ENCODE assay signal across 27 mouse cellular contexts in the genomic region with DNA sequence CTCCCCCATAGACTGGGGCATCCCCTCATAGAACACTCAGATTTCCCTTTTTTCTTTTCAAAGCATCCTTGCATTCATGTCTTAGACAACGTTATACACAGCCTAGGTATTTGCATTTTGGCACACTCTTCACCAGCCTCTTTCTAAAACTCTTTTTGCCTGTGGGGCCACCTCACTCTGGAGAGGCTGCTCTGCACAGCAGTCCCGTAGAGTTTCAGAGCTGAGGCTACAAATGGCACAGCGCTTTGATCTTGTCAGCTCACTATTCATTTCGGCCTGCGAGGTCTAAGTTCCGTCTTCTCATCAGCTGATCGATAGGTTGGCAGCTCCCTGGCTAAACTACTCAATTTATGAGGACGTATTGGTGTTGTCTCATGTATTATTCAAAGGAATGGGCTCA.
DNase-seq lines count a peak whose midpoint lies in the region; ATAC-seq and TF ChIP-seq lines count a peak whose summit lies in the region.
"Had no signal": no experiment of that assay in that cellular context is flagged by ENCODE, and none has a peak within 500 bp of the region (broad histone marks: within the 10 kb centered on the region; RNA-seq: fewer than 3 reads in every experiment).

No protein-coding gene starts in this region.

- H3K9ac ChIP-seq in forebrain, embryonic 13.5 days: no peak overlapping the region
- no peak overlapping the region for H3K9ac ChIP-seq in hindbrain, embryonic 16.5 days (ENCODE audit: low read depth, low read length)
- no peak overlapping the region for H3K9ac ChIP-seq in hindbrain, embryonic 14.5 days
- no peak overlapping the region for H3K9ac ChIP-seq in midbrain, embryonic 16.5 days (ENCODE audit: low read depth, low read length)
- H3K9ac ChIP-seq: heart, embryonic 15.5 days; liver, embryonic 14.5 days; lung, embryonic 14.5 days; neural tube, embryonic 12.5 days; stomach, embryonic 15.5 days had no signal

- H3K27ac ChIP-seq in forebrain, embryonic 13.5 days: no peak overlapping the region
- H3K27ac ChIP-seq in forebrain, embryonic 10.5 days: no peak overlapping the region
- no peak overlapping the region for H3K27ac ChIP-seq in hindbrain, embryonic 16.5 days (ENCODE audit: low read depth, low read length)
- no peak overlapping the region for H3K27ac ChIP-seq in hindbrain, embryonic 14.5 days
- no peak overlapping the region for H3K27ac ChIP-seq in midbrain, embryonic 16.5 days (ENCODE audit: low read length)
- H3K27ac ChIP-seq: heart, embryonic 10.5 days; heart, embryonic 15.5 days; liver, embryonic 14.5 days; neural tube, embryonic 12.5 days; stomach, embryonic 15.5 days had no signal

- ATAC-seq in forebrain, embryonic 13.5 days: peak; percentile 53
- ATAC-seq in hindbrain, embryonic 16.5 days: 0 out of 2 replicates have a peak, but pooled peaks have one; percentile 20
- ATAC-seq in hindbrain, embryonic 14.5 days (ENCODE audit: low FRiP score): no peak; the same call in 1 of the 2 replicates
- peak; percentile 48; the same call in 1 of the 2 replicates for ATAC-seq in midbrain, embryonic 16.5 days

- H3K9me3 ChIP-seq in forebrain, embryonic 13.5 days (replicated peaks): no peaks in the 10 kb centered on the region
- H3K9me3 ChIP-seq in forebrain, embryonic 10.5 days: no peaks in the 10 kb centered on the region
- H3K9me3 ChIP-seq in hindbrain, embryonic 16.5 days (ENCODE audit: control insufficient read depth, low read length): no peaks in the 10 kb centered on the region
- no peaks in the 10 kb centered on the region for H3K9me3 ChIP-seq in hindbrain, embryonic 14.5 days (ENCODE audit: control insufficient read depth, low read length)
- no peaks in the 10 kb centered on the region for H3K9me3 ChIP-seq in midbrain, embryonic 16.5 days (replicated peaks; ENCODE audit: control insufficient read depth, low read length, poor library complexity, severe bottlenecking)
- H3K9me3 ChIP-seq: G1E; heart, embryonic 10.5 days; heart, embryonic 15.5 days; neural tube, embryonic 12.5 days; stomach, embryonic 15.5 days had no signal

- no peak for TF ChIP-seq CTCF in brain, embryonic 14.5 days (IDR thresholded peaks at IDR 0.05; ENCODE audit: borderline replicate concordance, extremely low read depth, insufficient read depth, insufficient read length)

- intact Hi-C loops in heart, postnatal 10 days (cut with DNase I): no loop called here

- H3K4me2 ChIP-seq in forebrain, embryonic 13.5 days: 0 out of 2 replicates have a peak overlapping the region, but pooled peaks have one; percentile 8
- no peak overlapping the region for H3K4me2 ChIP-seq in hindbrain, embryonic 16.5 days (ENCODE audit: low read length)
- H3K4me2 ChIP-seq in hindbrain, embryonic 14.5 days (replicated peaks): no peak overlapping the region
- no peak overlapping the region for H3K4me2 ChIP-seq in midbrain, embryonic 16.5 days (ENCODE audit: low read length)
- H3K4me2 ChIP-seq: heart, embryonic 15.5 days; lung, embryonic 14.5 days; neural tube, embryonic 12.5 days; stomach, embryonic 15.5 days had no signal

- no peak for TF ChIP-seq POLR2A in brain, embryonic 14.5 days (IDR thresholded peaks at IDR 0.05; ENCODE audit: borderline replicate concordance, extremely low read depth, insufficient read depth, insufficient read length, poor library complexity, severe bottlenecking)

- no peaks in the 10 kb centered on the region for H3K36me3 ChIP-seq in forebrain, embryonic 13.5 days (ENCODE audit: poor library complexity, severe bottlenecking)
- H3K36me3 ChIP-seq in forebrain, embryonic 10.5 days (replicated peaks): no peaks in the 10 kb centered on the region
- H3K36me3 ChIP-seq in hindbrain, embryonic 16.5 days (ENCODE audit: control insufficient read depth, insufficient read depth, low read length): no peaks in the 10 kb centered on the region
- no peaks in the 10 kb centered on the region for H3K36me3 ChIP-seq in hindbrain, embryonic 14.5 days (replicated peaks; ENCODE audit: control insufficient read depth, insufficient read depth)
- H3K36me3 ChIP-seq in midbrain, embryonic 16.5 days (ENCODE audit: control insufficient read depth, insufficient read depth, low read length): no peaks in the 10 kb centered on the region
- H3K36me3 ChIP-seq: G1E; heart, embryonic 10.5 days; heart, embryonic 15.5 days; neural tube, embryonic 12.5 days; stomach, embryonic 15.5 days had no signal

- H3K4me1 ChIP-seq in forebrain, embryonic 13.5 days: peaks cover 15% of the 10 kb centered on the region; the same call in 1 of the 2 replicates
- H3K4me1 ChIP-seq in forebrain, embryonic 10.5 days: peaks cover 8% of the 10 kb centered on the region; the same call in 1 of the 2 replicates
- no peaks in the 10 kb centered on the region for H3K4me1 ChIP-seq in hindbrain, embryonic 16.5 days (ENCODE audit: control insufficient read depth, insufficient read depth, low read depth, low read length)
- H3K4me1 ChIP-seq in hindbrain, embryonic 14.5 days (replicated peaks; ENCODE audit: control insufficient read depth, insufficient read depth, low read length): no peaks in the 10 kb centered on the region
- H3K4me1 ChIP-seq in midbrain, embryonic 16.5 days (ENCODE audit: control insufficient read depth, insufficient read depth, low read length): no peaks in the 10 kb centered on the region; the same call in 1 of the 2 replicates
- H3K4me1 ChIP-seq: heart, embryonic 15.5 days; neural tube, embryonic 12.5 days; stomach, embryonic 15.5 days had no signal

- DNase-seq in forebrain, embryonic 10.5 days (ENCODE audit: extremely low spot score, low spot score): no peak
- no peak for DNase-seq in hindbrain, embryonic 14.5 days (ENCODE audit: low spot score)
- peak; percentile 55 for DNase-seq in brain, embryonic 14.5 days (ENCODE audit: low read depth)
- no peak for DNase-seq in heart, postnatal 10 days
- DNase-seq in urinary bladder, postnatal 4 days (ENCODE audit: low spot score in 2 of 2): no peak
- DNase-seq: adrenal gland, adult 8-10 months; cerebellum, adult 11 months; cerebellum, adult 9-10 months; cerebellum, postnatal 36 days; gastrocnemius, postnatal 14 days; heart, adult 11 months; heart, postnatal 36 days; kidney, adult 11 months; kidney, postnatal 25 days; liver; lung, embryonic 14.5 days; lung, postnatal 14 days; right cerebral cortex, postnatal 25 days had no signal

- 41% methylated on average over 8 of the region's 8 CpGs for WGBS in forebrain, embryonic 13.5 days
- WGBS in forebrain, embryonic 10.5 days: 89% methylated on average over 8 of the region's 8 CpGs
- WGBS in hindbrain, embryonic 16.5 days: 63% methylated on average over 8 of the region's 8 CpGs
- 60% methylated on average over 8 of the region's 8 CpGs for WGBS in hindbrain, embryonic 14.5 days
- 35% methylated on average over 8 of the region's 8 CpGs for WGBS in midbrain, embryonic 16.5 days

- no peak overlapping the region for H3K4me3 ChIP-seq in forebrain, embryonic 13.5 days
- H3K4me3 ChIP-seq in forebrain, embryonic 10.5 days: no peak overlapping the region
- no peak overlapping the region for H3K4me3 ChIP-seq in hindbrain, embryonic 16.5 days (ENCODE audit: low read length)
- no peak overlapping the region for H3K4me3 ChIP-seq in hindbrain, embryonic 14.5 days (replicated peaks; ENCODE audit: low read length)
- H3K4me3 ChIP-seq in midbrain, embryonic 16.5 days (ENCODE audit: low read depth, low read length): no peak overlapping the region
- H3K4me3 ChIP-seq: heart, embryonic 10.5 days; heart, embryonic 15.5 days; neural tube, embryonic 12.5 days; stomach, embryonic 15.5 days had no signal

- H3K27me3 ChIP-seq in forebrain, embryonic 13.5 days: no peaks in the 10 kb centered on the region
- H3K27me3 ChIP-seq in forebrain, embryonic 10.5 days (ENCODE audit: poor library complexity, severe bottlenecking): no peaks in the 10 kb centered on the region
- H3K27me3 ChIP-seq in hindbrain, embryonic 16.5 days (replicated peaks; ENCODE audit: control insufficient read depth, insufficient read depth, low read length): no peaks in the 10 kb centered on the region
- H3K27me3 ChIP-seq in hindbrain, embryonic 14.5 days (ENCODE audit: control insufficient read depth, insufficient read depth, low read length): no peaks in the 10 kb centered on the region
- H3K27me3 ChIP-seq in midbrain, embryonic 16.5 days (ENCODE audit: control insufficient read depth, insufficient read depth, low read depth, low read length): no peaks in the 10 kb centered on the region
- H3K27me3 ChIP-seq: heart, embryonic 15.5 days; neural tube, embryonic 12.5 days; stomach, embryonic 15.5 days had no signal
